Mouse (Mus musculus): ENCODE measurements around the gene Smg1.
A peak's percentile ranks its signal among the peaks of the same experiment; 100 is the strongest.

Smg1 gene

DNA sequence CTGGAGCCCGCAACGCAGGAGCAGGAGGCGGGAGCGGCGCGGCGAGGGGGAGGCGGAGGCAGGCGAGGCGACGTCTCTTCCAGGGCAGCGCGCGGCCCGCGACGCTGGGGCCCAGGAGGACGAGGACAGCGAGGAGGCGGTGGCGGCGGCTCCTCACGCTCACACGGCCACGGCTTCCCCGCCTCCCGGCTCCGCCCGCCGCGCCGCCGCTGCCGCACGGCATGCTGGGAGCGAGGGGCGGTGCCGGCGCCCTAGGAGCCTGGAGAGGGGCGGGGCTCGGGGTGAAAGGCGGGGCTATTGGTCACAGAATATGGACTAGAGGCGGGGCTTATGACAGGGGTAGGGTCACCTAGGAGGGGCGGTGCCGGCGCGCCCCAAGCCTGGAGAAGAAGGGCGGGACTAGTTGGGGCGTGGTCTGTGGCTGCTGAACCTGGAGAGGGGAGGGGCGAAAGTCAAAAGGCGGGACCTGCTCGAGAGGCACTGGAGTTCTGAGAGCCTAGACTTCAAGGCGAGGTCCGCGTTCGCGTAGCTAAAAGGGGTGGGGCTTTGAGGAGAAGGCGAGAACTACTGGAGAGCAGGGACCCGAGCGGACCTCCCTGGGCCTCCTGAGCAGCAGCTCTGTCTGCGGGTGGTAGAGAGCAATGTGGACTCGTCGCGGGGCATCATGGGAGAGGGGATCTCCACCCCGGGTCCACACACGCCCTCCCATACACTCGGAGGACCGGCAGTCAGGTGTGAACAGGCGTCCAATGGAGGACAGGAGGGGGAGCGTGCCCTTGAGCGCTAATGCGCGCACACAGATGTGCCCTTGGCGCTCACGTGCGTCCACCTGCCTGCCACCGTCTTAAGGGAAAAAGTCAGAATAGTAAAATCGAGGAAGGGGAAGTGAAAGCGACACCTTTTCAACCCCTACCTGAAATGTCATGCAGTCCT is at the start of gene Smg1:
Gene Smg1 (minus strand): TSS at position 218 of the 933 bp plus-strand sequence.
- DNase-seq = peak; percentile 100

DNA sequence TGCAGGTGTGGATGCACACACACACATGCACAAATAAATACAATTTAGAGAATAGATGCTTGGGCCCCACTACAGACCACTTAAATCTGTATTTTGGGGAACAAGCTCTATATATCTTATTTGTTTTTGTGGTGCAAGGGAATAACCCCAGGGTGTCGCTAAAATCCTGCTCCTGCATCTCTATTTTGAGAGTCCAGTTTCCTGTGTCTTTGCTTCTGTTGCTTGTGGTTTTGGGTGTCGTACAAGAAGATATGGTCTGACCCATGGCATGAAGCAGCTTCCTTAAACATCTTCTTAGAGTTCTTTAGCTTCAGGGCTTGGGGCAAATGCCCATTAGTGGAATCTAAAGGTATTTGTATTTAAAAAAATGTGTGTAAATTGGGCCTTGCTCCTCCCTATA is 39.7 kb upstream of the Smg1 start:
- DNase-seq = no peak

DNA sequence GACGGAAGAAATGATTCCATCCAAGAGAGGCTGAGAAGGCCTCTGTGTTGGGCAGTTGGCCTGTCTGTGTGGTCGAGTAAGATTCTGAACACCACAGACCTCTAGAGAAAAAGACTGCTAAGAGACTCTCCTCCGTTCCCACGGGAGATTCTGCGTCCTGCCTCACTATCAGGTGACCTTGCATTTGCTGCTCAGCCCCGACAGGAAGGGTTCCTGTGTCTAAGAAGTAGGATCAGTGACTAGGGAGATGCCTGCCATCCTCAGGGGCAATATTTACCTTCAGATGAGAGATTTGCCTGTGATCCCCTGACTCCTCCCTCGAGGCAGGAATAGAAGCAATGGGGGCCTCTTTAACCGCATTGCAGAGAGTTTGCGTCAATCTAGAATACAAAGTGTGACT is 39.1 kb upstream of the Smg1 start:
- no peak for DNase-seq

DNA sequence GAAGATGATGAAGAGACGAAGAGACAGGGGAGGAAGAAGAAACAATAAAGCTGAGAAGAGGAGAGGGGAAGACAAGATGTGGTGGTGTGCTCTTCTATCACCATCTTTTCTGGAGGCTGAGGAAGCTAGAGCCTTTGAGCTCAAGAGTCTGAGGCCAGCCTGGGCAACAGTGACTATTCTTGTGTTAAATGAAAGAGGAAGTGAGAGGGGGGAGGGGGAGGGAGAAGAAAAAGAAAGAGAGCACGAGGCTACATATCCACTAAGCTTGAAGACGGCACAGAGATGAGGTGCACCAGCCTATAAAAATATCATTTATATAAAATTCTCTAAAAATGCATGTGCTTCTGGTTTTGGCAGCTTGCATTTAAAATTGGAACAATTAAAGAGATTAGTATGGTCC is 36.1 kb upstream of the Smg1 start:
- DNase-seq = peak in 1 of 2 experiments; percentile 34

DNA sequence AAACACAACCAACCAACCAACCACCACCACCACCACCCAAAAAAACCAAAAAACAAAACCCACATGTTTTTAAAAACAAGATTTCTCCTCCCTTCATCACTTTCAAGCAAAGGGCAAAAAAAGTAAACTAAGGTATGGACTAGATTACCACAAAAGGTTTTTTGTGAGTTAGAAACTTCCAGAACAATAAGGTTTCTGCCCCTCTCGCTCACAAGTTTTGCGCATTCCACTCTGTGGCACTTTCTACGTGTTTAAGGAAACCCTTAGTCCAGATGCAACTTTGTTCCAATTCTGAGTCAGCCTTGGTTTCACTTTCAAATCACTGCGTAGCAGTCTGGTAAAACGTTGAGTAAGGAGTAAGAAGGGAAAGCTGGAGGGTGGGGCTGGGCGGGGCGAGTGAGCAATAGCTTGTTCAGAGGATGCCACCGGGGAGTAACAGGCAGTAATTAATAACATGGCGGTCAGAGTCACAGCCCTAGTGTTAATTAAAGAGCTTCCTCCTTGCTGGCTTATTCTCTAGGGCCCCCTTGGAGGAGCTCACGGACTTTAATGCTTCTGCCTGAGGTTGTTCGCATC is 34.0 kb upstream of the Smg1 start:
- no peak for DNase-seq

DNA sequence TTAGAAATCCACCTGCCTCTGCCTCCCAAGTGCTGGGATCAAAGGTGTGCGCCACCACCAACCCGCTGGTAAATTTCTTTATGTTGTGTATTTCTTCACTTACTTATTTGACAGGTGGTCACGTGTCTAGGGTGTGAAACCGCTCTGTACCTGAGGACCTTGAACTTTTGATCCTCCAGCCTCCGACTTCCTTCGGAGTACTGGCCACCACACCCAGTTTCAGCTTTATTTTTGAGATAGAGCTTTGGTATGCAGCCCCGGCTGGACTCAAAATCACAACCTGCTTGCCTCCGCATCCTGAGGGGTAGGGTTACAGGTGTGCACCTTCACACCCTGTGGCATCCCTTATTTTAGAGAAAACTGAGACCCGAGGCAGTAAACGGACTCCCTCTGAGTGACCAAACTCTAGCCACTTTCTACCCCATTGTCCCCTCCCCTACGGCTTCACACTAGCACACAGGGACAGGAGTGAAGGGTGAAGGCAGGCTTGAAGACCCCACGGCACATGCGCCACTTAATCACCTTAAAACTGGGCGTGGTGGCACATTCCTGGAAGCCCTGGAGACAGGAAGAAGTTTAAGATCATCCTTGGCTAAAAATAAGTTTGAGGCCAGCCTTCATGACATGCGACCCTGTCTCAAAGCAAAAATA is 33.3 kb upstream of the Smg1 start:
- DNase-seq = no peak

DNA sequence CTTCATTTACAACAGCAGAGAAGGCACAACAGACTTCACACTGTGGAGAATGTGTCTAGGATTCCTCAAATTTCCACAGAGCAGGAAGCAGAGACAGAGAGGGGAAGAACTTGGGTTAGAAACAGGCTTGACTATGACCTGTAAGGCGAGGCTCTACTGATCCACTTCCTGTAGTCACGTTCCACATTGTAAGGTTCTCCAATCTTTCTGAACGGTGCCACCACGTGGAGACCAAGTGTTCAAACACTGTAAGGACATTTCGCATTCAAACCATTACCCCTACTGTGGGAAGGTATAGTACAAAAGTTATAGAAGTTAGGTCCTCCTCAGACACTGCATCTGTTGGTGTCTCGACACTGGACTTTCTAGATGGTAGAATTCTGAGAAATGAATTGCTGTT is 31.8 kb upstream of the Smg1 start:
- DNase-seq = peak; percentile 58 to 66

DNA sequence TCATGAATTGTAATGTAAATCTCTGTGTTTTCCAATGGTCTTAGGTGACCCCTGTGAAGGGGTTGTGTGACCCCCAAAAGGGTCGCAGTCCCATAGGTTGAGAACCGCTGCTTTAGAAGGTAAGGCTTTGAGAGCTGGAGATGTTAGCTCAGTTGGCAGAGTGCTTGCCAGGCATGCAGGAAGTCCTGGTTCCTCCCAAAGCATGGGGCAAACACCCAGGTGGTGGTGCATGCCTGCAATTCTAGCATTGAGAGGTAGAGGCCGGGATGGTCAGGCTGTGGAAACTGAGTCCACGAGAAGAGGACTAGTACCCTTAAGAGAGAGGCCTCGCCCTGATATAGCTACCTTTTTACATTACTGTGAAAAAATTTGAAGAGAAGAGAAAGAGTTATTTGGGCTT is 31.4 kb upstream of the Smg1 start:
- peak; percentile 55 to 71 for DNase-seq

DNA sequence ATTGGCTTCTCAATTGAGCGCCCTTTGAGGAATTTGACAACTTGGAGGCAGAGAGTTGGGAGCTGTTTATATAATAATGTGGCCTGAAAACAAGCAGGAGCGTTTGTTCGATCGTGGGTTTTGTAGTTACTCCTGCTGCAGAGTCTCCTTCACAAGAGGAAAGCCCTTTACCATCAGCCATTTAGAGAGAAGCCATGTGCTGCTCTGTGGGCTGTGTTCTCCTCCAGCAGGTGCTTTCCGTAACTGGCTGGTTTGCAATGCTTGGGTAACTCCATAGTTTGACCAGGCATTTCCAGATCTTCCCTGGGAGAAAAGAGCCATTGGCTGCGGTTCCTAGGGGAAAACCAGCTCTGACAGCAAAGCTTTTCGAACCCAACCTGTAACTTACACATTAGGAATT is 30.7 kb upstream of the Smg1 start:
- DNase-seq = no peak

DNA sequence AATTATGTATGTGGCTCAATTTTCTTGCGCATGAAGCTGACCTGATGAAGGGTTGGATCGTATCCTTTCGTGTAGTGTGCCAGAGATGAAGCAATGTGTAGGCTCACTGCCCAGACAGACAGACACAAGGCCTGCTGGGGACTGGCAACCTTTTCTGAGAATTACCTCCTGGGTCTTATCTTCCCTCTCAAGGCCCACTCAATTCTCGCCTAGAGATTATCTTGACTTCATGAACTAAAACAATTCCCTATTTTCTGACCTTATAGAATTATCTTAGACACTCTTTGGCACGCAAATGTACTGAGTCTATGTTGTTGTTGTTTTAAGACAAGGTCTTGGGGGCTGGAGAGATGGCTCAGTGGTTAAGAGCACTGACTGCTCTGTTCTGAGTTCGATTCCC is 22.6 kb upstream of the Smg1 start:
- DNase-seq = no peak

DNA sequence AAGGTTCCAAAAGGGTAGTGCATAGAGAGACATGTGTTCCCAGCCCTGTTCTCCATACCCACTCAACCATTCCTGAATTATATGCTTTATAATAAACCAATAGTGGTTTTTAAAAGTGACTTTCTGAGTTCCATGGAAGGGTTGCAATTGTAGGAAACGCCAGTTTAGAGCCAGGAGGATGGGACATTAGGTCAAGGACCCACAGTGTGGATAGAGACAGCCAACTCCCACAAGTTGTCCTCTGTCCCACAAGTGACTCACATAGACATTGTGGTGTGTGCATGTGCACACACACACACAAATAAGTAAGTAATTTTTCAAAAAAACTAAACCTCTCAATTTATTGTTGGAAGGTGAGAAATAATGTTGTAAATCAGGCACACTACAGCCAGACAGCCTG is 20.1 kb upstream of the Smg1 start:
- DNase-seq = no peak

DNA sequence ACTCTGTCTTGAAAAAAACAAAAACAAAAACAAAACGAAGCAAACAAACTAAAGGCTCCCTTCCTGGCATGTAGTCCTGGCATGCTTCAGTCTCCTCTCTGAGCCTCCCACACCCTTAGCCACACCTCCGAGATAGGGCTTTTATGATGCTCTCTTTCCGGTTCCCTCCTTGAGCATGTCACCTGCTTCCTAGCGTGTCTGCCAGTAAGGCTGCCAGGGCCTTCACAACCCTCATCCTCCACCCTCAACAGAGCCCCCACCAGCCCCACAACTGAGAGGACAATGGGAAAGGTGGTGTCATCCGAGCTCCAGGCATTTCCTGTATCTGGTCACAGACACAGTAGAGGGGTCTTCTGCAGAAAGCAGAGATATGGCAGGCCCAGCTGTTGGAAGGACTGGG is 18.9 kb upstream of the Smg1 start:
- peak; percentile 76 to 84 for DNase-seq

DNA sequence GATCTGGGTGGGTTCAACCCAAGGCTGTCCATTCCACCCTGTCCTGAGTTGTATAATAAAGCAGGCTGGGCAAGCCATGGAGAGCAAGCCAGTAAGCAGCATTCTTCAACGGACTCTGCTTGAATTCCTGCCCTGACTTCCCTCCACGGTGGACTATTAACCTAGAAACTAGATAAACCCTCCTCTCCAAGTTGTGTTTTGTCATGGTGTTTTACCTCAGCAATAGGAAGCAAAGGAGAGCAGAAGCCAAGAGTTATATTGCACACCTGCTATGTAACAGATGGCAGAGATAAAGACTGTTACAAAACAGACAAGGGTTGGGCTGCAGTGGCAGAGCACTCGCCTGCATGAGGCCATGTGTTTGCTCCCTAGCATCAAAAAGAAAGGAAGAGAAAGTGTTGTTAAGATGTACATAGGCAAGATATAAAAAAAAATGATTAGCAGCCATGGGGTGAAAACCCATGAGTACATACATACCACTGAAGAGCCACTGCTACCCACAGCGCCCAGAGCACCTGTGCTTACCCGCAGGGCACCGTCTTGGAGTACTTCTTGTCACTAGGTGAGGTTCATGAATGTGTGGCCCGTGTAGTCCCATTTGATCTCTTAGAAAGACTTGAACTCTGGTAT is 16.3 kb upstream of the Smg1 start:
- peak; percentile 62 to 77 for DNase-seq

DNA sequence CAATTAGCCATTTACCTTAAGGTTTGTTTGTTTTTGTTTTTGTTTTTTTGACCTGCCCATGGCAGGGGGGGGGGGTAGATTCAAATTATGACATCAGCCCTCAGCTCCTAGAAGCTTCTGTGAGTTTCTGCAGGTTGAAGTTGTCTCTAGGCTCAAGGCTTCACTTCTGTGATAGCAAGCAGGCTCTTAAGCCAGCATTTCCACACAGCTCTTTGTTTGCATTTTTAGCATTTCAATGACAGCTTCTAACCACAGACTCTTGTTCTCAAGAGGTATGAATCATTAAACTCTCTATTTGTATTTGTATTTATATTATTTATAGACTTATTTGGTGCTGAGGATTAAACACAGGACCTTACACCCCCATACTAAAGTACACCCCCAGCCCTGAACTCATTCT is 15.0 kb upstream of the Smg1 start:
- DNase-seq = no peak

DNA sequence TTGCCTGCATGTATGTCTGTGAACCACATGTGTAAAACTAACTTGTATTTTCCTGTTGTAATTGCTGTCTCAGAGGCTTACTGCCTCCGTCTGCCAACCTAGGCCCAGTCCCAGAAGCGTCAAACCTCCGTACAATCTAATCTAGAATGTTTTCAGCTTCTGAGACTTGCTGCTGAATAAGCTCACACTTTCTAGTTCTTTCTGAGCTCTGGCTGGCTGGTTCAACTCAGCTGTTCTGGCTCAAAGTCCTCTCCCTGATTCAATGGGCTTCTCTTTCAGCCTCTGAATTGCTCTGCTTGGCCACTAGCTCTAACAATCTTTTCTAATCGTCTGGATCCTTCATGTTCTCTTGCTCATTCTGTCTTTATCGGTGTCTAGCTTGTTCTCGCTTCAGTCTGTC is 13.3 kb upstream of the Smg1 start:
- no peak for DNase-seq

DNA sequence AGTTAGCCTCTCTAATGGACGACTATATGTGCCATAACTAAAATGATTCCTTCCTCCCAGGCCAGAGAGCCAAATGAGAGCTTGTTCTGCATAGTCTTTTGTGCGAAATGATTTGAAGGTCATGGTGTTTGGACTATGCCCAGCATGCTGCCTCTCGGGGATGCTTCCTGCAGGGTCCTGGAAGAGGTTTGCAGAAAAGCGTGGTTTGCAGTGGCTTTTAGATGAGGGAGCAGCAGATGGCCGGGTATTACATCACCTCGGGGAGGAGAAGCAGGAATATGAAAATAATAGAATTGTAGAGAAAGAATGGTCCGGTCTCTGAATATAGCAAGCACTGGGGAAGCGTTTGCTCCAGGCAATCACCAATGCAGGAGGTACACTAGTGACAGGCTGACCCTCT is 11.0 kb upstream of the Smg1 start:
- peak in 1 of 2 experiments; percentile 14 for DNase-seq

DNA sequence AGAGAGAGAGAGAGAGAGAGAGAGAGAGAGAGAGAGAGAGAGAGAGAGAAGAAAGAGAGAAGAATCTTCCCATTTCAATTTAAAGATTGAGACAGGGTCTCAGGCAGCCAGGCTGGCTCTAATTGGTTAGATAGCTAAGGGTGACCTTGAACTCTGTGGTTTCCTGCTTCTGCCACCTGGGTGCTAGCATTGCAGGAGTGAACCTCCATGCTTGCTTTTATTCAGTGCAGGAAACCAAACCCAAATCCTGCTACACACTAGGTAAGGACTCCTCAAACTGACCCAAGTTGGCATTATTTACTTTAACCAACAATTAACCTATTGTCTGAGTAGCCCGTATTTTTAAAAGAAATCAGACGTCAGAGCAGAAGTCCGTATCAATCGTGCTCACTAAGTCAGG is 10.5 kb upstream of the Smg1 start:
- DNase-seq = peak; percentile 50 to 68

DNA sequence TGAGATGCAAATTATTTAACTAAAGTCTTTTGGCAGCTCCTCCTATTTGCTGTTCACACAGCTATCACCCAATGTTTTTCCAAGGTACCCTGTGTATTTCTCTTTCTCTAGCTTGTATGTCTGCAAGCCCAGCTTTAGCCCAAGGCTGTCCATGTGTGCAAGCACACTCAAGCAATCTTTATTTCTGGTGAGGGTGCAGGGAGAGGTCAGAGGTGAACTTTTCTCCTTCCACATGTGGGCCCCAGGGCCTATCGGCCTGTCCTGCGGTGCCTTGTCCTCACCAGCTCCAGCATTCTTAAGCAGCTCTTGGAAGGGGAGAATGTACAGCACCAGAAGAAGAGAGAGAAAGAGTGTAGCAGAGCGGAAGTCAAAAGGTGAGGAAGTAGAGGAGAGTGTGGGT is 9.5 kb upstream of the Smg1 start:
- DNase-seq = peak in 1 of 2 experiments; percentile 8

DNA sequence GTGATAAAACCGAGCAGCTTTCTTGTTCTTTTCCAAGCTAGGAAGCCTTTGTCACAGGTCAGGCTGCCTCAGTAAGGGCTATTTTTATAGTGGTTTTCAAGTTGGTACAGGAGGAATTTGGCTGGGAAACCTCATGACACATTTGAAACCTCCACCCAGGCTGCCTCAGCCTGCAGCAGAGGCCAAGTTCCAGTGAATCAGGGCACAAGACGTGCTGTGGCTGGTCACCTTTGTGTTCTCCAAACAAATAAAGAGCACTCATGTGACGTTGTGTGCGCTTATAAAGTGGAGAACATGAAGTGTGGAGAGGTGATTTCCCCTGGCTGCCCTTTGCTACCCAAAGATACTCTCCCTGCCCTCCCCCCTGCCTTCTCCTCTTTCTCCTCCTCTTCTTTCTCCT is 8.9 kb upstream of the Smg1 start:
- peak in 1 of 2 experiments; percentile 14 for DNase-seq

DNA sequence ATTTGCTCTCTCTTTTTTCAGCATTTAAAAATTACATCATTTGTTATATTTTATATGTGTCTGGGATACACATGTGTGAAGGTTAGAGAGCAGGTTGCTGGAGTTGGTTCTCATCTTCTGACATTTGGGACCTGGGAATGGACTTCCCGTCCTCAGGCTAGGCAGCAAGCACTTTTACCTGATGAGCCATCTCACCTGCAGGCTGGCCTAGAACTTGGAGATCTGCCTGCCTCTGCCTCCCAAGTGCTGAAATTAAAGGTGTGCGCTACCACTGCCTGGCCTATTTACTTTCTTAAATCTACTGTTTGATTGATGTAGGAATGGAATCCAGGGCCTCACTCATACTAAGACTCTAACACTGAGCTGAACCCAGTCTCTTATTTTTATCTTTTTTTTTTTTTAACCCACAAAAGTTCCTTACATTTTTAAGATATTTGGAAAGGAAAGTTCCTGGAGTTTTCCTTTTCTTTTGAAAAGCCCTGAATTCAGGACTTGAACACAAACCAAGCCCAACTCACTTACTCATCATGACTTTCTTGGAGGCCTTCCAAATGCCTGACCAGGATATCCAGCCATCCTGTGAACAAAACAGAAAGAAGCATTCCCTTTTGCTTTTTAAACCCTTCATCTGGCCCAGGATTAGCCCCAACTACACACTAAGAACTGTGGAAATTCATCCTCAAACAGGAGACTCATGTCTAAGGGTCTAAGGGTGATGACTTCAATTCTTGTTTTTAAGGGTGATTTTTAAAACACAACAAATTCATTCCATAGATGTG is 8.1 kb upstream of the Smg1 start:
- DNase-seq = no peak

DNA sequence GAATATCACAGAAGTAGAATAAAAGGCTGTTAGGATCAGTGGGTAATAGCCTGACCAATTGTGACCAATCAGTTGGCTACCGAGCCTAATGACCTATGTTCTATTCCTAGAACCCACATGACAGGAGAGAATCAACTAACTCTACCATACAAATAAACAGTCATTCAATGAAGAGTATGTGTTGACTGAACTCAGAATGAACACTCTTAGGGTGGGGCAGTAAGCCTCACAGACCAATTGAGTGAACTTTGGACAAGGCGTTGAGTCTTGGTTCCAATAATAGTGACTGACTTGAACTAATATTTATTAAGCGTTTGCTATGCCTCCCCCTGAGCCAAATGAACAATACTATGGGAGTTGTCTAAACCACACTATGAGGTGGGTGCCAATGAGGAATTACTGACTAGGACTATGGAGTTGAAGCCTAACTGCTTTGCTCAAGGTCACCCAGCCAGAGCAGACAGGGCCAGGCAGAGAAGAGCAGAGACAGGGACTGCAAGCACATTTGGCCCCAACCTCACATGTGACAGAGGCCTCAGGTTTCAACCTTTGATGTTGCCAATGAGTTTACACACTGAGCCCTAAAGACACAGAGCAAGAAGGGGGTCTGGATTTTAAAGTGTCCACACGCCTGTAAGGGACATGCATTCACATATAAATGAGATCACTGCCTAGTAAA is 7.2 kb upstream of the Smg1 start:
- no peak for DNase-seq

DNA sequence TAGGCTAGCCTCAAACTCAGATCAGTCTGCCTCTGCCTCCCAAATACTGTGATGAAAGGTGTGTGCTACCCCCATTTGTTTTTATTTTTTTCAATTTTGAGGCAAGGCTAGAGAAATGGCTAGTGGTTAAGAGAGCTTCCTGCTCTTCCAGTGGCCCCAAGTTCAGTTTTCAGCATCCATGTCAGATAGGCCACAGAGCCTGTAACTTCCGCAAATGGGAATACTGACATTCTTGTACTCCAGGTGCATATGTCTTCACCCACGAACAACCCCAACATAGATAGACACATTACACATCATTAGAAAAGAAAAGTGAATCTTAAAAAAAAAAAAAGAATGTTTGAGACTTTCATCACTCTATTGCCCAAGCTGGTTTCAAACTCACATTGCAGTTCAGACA is 6.1 kb upstream of the Smg1 start:
- DNase-seq = no peak

Measured in thymus, postnatal 36 days (tissue).